Mouse (Mus musculus) thymus, postnatal 4 days (tissue): ENCODE results near the gene Sept12.

Experiments
- DNase-seq: peaks from one replicate; pipeline ENCODE4 v3.0.0; 2021

Gene Sept12

GRCm38 (mm10) chr16:4997553-4997952 is at the start of gene Sept12:
Sept12 (minus strand) TSS chr16:4997852.
- no peak for DNase-seq

GRCm38 (mm10) chr16:5045322-5045721 is 47.7 kb upstream of the Sept12 start:
- no peak for DNase-seq

GRCm38 (mm10) chr16:5036649-5037234 is 39.1 kb upstream of the Sept12 start:
- DNase-seq = no peak

GRCm38 (mm10) chr16:5035591-5035990 is 37.9 kb upstream of the Sept12 start:
- DNase-seq = no peak

- DNase-seq = no peak
Measured at GRCm38 (mm10) chr16:5029847-5030246, 32.2 kb upstream of the Sept12 start.

- no peak for DNase-seq
Measured at GRCm38 (mm10) chr16:5024021-5024420, 26.4 kb upstream of the Sept12 start.

GRCm38 (mm10) chr16:5014578-5014977 is 16.9 kb upstream of the Sept12 start:
- DNase-seq = no peak

GRCm38 (mm10) chr16:5013054-5013838 is 15.6 kb upstream of the Sept12 start, which contains the start of gene Rogdi:
Rogdi (minus strand) TSS chr16:5013553.
- DNase-seq = peak; percentile 97

GRCm38 (mm10) chr16:5012036-5013005 is 14.7 kb upstream of the Sept12 start:
- no peak for DNase-seq

- DNase-seq = no peak
Measured at GRCm38 (mm10) chr16:5011285-5011684, 13.6 kb upstream of the Sept12 start.

GRCm38 (mm10) chr16:5010371-5010935 is 12.8 kb upstream of the Sept12 start:
- DNase-seq = no peak

- no peak for DNase-seq
Measured at GRCm38 (mm10) chr16:5008076-5008475, 10.4 kb upstream of the Sept12 start.

GRCm38 (mm10) chr16:5007492-5007891 is 9.8 kb upstream of the Sept12 start:
- no peak for DNase-seq

- no peak for DNase-seq
Measured at GRCm38 (mm10) chr16:5007067-5007466, 9.4 kb upstream of the Sept12 start, which contains the start of gene Smim22. Smim22 (plus strand) TSS chr16:5007288.

- no peak for DNase-seq
Measured at GRCm38 (mm10) chr16:5000611-5001010, 3.0 kb upstream of the Sept12 start.

GRCm38 (mm10) chr16:4998984-4999383 is 1.3 kb upstream of the Sept12 start:
- DNase-seq = no peak

GRCm38 (mm10) chr16:4993276-4993675 is 4.4 kb downstream of the Sept12 start:
- no peak for DNase-seq

GRCm38 (mm10) chr16:4984717-4985116 is 12.9 kb downstream of the Sept12 start:
- no peak for DNase-seq

GRCm38 (mm10) chr16:4979755-4980380 is 17.8 kb downstream of the Sept12 start:
- peak; percentile 56 for DNase-seq

- DNase-seq = no peak
Measured at GRCm38 (mm10) chr16:4978275-4979051, 19.2 kb downstream of the Sept12 start.

- no peak for DNase-seq
Measured at GRCm38 (mm10) chr16:4976180-4976579, 21.5 kb downstream of the Sept12 start.
